Mouse (Mus musculus) intestine, embryonic 16.5 days (tissue): ENCODE measurements at regions not wholly inside any gene's neighbourhood (a gene's known extent, or its start where the extent isn't known, plus 50 kb on each side); places are given as distances from the start of the nearest gene placed in this dataset.

Experiments
- ATAC-seq: fragments of 200-750 bp; cut with Nextera tagmentation; 2 replicates; pipeline ENCODE4 v1.8.0; 2017; ENCODE audit warnings: moderate TSS enrichment, moderate library complexity
- H3K27ac ChIP-seq: fragments of 300-500 bp; sonication (generic); 2 replicates; pipeline ENCODE4 v1.5.1; 2014; ENCODE audit warnings: mild to moderate bottlenecking, low read length
- H3K27me3 ChIP-seq: fragments of 300-500 bp; sonication (generic); replicated peaks from 2 replicates; pipeline ENCODE4 v1.6.1; 2014; ENCODE audit warnings: low read length, control low read depth, mixed read lengths; ENCODE audit not compliant: control insufficient read depth, insufficient read depth
- H3K36me3 ChIP-seq: fragments of 300-500 bp; sonication (generic); 2 replicates; pipeline ENCODE4 v1.6.1; 2014; ENCODE audit warnings: low read length, control low read depth; ENCODE audit not compliant: control insufficient read depth, insufficient read depth
- H3K4me1 ChIP-seq: fragments of 300-500 bp; sonication (generic); 2 replicates; pipeline ENCODE4 v1.6.1; 2014; ENCODE audit warnings: low read length, control low read depth, mixed read lengths; ENCODE audit not compliant: control insufficient read depth, insufficient read depth
- H3K4me2 ChIP-seq: fragments of 300-500 bp; sonication (generic); 2 replicates; pipeline ENCODE4 v1.6.1; 2014; ENCODE audit warnings: low read depth, low read length, control low read depth
- H3K4me3 ChIP-seq: fragments of 300-500 bp; sonication (generic); 2 replicates; pipeline ENCODE4 v1.5.1; 2014; ENCODE audit warnings: mild to moderate bottlenecking, low read length
- H3K9ac ChIP-seq: fragments of 300-500 bp; sonication (generic); 2 replicates; pipeline ENCODE4 v1.6.1; 2014; ENCODE audit warnings: low read depth, low read length
- H3K9me3 ChIP-seq: fragments of 300-500 bp; sonication (generic); 2 replicates; pipeline ENCODE4 v1.6.1; 2016; ENCODE audit warnings: low read length, control low read depth; ENCODE audit not compliant: control insufficient read depth
- WGBS: fragments of 180-500 bp; shearing (Covaris S2); extraction: QIAGEN DNeasy Blood & Tissue Kit; methylation state at CpG from one replicate; pipeline ENCODE4 v1.1.7; 2014; 5-methylcytosine and 5-hydroxymethylcytosine counted together

- Histone ChIP-seq H3K4me3 (no peak overlapping the region), H3K9ac (no peak overlapping the region), H3K36me3 (no peaks in the 10 kb centered on the region), H3K27me3 (no peaks in the 10 kb centered on the region), H3K4me1 (peaks cover 20% of the 10 kb centered on the region), H3K27ac (peak overlapping the region; percentile 40), H3K9me3 (no peaks in the 10 kb centered on the region), H3K4me2 (no peak overlapping the region)
- 75% methylated on average over 13 of the region's 13 CpGs for WGBS
- ATAC-seq = 0 out of 2 replicates have a peak, but pooled peaks have one; percentile 11
Observed at GRCm38 (mm10) chr2:166432948-166433654, 277.6 kb upstream of the Sulf2 start.

GRCm38 (mm10) chr2:166432531-166432930 is 277.1 kb upstream of the Sulf2 start:
- WGBS = 61% methylated on average over 8 of the region's 8 CpGs
- Histone ChIP-seq H3K27ac (no peak overlapping the region), H3K4me1 (peaks cover 23% of the 10 kb centered on the region), H3K4me2 (no peak overlapping the region), H3K9ac (no peak overlapping the region), H3K4me3 (no peak overlapping the region), H3K9me3 (no peaks in the 10 kb centered on the region), H3K36me3 (no peaks in the 10 kb centered on the region), H3K27me3 (no peaks in the 10 kb centered on the region)
- ATAC-seq = no peak

- Histone ChIP-seq H3K4me3 (no peak overlapping the region), H3K4me2 (no peak overlapping the region), H3K36me3 (no peaks in the 10 kb centered on the region), H3K9ac (no peak overlapping the region), H3K9me3 (no peaks in the 10 kb centered on the region), H3K27ac (no peak overlapping the region), H3K27me3 (no peaks in the 10 kb centered on the region), H3K4me1 (peaks cover 35% of the 10 kb centered on the region)
- no peak for ATAC-seq
- 36% methylated on average over 5 of the region's 5 CpGs for WGBS
Observed at GRCm38 (mm10) chr2:166429918-166430317, 274.5 kb upstream of the Sulf2 start.

GRCm38 (mm10) chr2:166429494-166429893 is 274.0 kb upstream of the Sulf2 start:
- ATAC-seq = no peak

GRCm38 (mm10) chr2:166427390-166427789 is 271.9 kb upstream of the Sulf2 start:
- Histone ChIP-seq H3K9me3 (no peaks in the 10 kb centered on the region), H3K4me3 (no peak overlapping the region), H3K4me1 (peaks cover 15% of the 10 kb centered on the region), H3K27me3 (no peaks in the 10 kb centered on the region), H3K27ac (peak overlapping the region; percentile 30; the same call in 1 of the 2 replicates), H3K4me2 (no peak overlapping the region), H3K36me3 (no peaks in the 10 kb centered on the region), H3K9ac (no peak overlapping the region)
- no peak for ATAC-seq
- 58% methylated on average over 6 of the region's 6 CpGs for WGBS

More at GRCm38 (mm10) chr2:166429494-166429893, 274.0 kb upstream of the Sulf2 start:
- H3K27ac ChIP-seq = no peak overlapping the region
- no peaks in the 10 kb centered on the region for H3K27me3 ChIP-seq
- H3K9me3 ChIP-seq = no peaks in the 10 kb centered on the region
- no peak overlapping the region for H3K9ac ChIP-seq
- H3K36me3 ChIP-seq = no peaks in the 10 kb centered on the region
- H3K4me1 ChIP-seq = peaks cover 31% of the 10 kb centered on the region
- H3K4me2 ChIP-seq = no peak overlapping the region
- WGBS = 82% methylated on average over 12 of the region's 12 CpGs
- H3K4me3 ChIP-seq = no peak overlapping the region

- Histone ChIP-seq H3K27me3 (no peaks in the 10 kb centered on the region), H3K4me3 (no peak overlapping the region), H3K4me2 (no peak overlapping the region), H3K27ac (peak overlapping the region; percentile 52; the same call in 1 of the 2 replicates), H3K4me1 (peaks cover 15% of the 10 kb centered on the region), H3K9ac (no peak overlapping the region), H3K36me3 (no peaks in the 10 kb centered on the region), H3K9me3 (no peaks in the 10 kb centered on the region)
- 24% methylated on average over 10 of the region's 10 CpGs for WGBS
- peak; percentile 77 for ATAC-seq
Observed at GRCm38 (mm10) chr2:166426960-166427359, 271.5 kb upstream of the Sulf2 start.

GRCm38 (mm10) chr2:166426457-166426856 is 271.0 kb upstream of the Sulf2 start:
- H3K36me3 ChIP-seq = no peaks in the 10 kb centered on the region
- 48% methylated on average over 6 of the region's 6 CpGs for WGBS
- no peak overlapping the region for H3K4me3 ChIP-seq
- peak overlapping the region; percentile 52; the same call in 1 of the 2 replicates for H3K27ac ChIP-seq
- H3K4me2 ChIP-seq = no peak overlapping the region
- 0 out of 2 replicates have a peak, but pooled peaks have one; percentile 27 for ATAC-seq
- peaks cover 15% of the 10 kb centered on the region for H3K4me1 ChIP-seq
- H3K9me3 ChIP-seq = no peaks in the 10 kb centered on the region
- H3K9ac ChIP-seq = no peak overlapping the region
- no peaks in the 10 kb centered on the region for H3K27me3 ChIP-seq

GRCm38 (mm10) chr2:166425141-166425540 is 269.7 kb upstream of the Sulf2 start:
- WGBS = 89% methylated on average over 3 of the region's 3 CpGs
- Histone ChIP-seq H3K4me2 (no peak overlapping the region), H3K4me3 (no peak overlapping the region), H3K27ac (no peak overlapping the region), H3K4me1 (peaks cover 15% of the 10 kb centered on the region), H3K27me3 (no peaks in the 10 kb centered on the region), H3K9me3 (no peaks in the 10 kb centered on the region), H3K9ac (no peak overlapping the region), H3K36me3 (no peaks in the 10 kb centered on the region)
- no peak for ATAC-seq

GRCm38 (mm10) chr2:166423132-166423660 is 267.7 kb upstream of the Sulf2 start:
- Histone ChIP-seq H3K27me3 (no peaks in the 10 kb centered on the region), H3K9me3 (no peaks in the 10 kb centered on the region), H3K4me1 (peaks cover 15% of the 10 kb centered on the region), H3K9ac (no peak overlapping the region), H3K36me3 (no peaks in the 10 kb centered on the region), H3K4me2 (no peak overlapping the region), H3K4me3 (no peak overlapping the region), H3K27ac (no peak overlapping the region)
- WGBS = 70% methylated on average over 6 of the region's 6 CpGs
- no peak for ATAC-seq
